Mouse (Mus musculus) intestine, embryonic 16.5 days (tissue): ENCODE measurements around the gene Vmn1r137. TPM values are rescaled to one million over a fixed set of nuclear protein-coding genes. Genes with fewer than 3 reads are reported as not detected.
"Not testable (repeated sequence)": the region's sequence is repeated elsewhere in the genome, so short reads cannot be mapped to it uniquely, and the experiment has no call there.

ENCODE experiments used
- ATAC-seq: fragments of 200-750 bp; cut with Nextera tagmentation; 2 replicates; pipeline ENCODE4 v1.8.0; 2017; ENCODE audit warnings: moderate TSS enrichment, moderate library complexity
- H3K27ac ChIP-seq: fragments of 300-500 bp; sonication (generic); 2 replicates; pipeline ENCODE4 v1.5.1; 2014; ENCODE audit warnings: mild to moderate bottlenecking, low read length
- H3K27me3 ChIP-seq: fragments of 300-500 bp; sonication (generic); replicated peaks from 2 replicates; pipeline ENCODE4 v1.6.1; 2014; ENCODE audit warnings: low read length, control low read depth, mixed read lengths; ENCODE audit not compliant: control insufficient read depth, insufficient read depth
- H3K36me3 ChIP-seq: fragments of 300-500 bp; sonication (generic); 2 replicates; pipeline ENCODE4 v1.6.1; 2014; ENCODE audit warnings: low read length, control low read depth; ENCODE audit not compliant: control insufficient read depth, insufficient read depth
- H3K4me1 ChIP-seq: fragments of 300-500 bp; sonication (generic); 2 replicates; pipeline ENCODE4 v1.6.1; 2014; ENCODE audit warnings: low read length, control low read depth, mixed read lengths; ENCODE audit not compliant: control insufficient read depth, insufficient read depth
- H3K4me2 ChIP-seq: fragments of 300-500 bp; sonication (generic); 2 replicates; pipeline ENCODE4 v1.6.1; 2014; ENCODE audit warnings: low read depth, low read length, control low read depth
- H3K4me3 ChIP-seq: fragments of 300-500 bp; sonication (generic); 2 replicates; pipeline ENCODE4 v1.5.1; 2014; ENCODE audit warnings: mild to moderate bottlenecking, low read length
- H3K9ac ChIP-seq: fragments of 300-500 bp; sonication (generic); 2 replicates; pipeline ENCODE4 v1.6.1; 2014; ENCODE audit warnings: low read depth, low read length
- H3K9me3 ChIP-seq: fragments of 300-500 bp; sonication (generic); 2 replicates; pipeline ENCODE4 v1.6.1; 2016; ENCODE audit warnings: low read length, control low read depth; ENCODE audit not compliant: control insufficient read depth
- WGBS: fragments of 180-500 bp; shearing (Covaris S2); extraction: QIAGEN DNeasy Blood & Tissue Kit; methylation state at CpG from one replicate; pipeline ENCODE4 v1.1.7; 2014; 5-methylcytosine and 5-hydroxymethylcytosine counted together
- polyA plus RNA-seq: library from polyadenylated mRNA; unstranded; fragments of >200 nt; fragmentation: Nextera tagmentation; extraction: Ambion mirVana; gene quantifications from 2 replicates; pipeline ENCODE4 v1.2.1, GENCODE M21; 2015

The Vmn1r137 gene
- polyA plus RNA-seq: not detected in 2 replicates

- not testable (repeated sequence) for H3K9me3 ChIP-seq, H3K27me3 ChIP-seq, H3K27ac ChIP-seq, H3K9ac ChIP-seq, H3K36me3 ChIP-seq, ATAC-seq, H3K4me3 ChIP-seq, H3K4me2 ChIP-seq, H3K4me1 ChIP-seq
- no CpG with 5 or more reads among the region's 3 CpGs for WGBS
Observed at GRCm38 (mm10) chr7:21994287-21994686, at the start of gene Vmn1r137. Vmn1r137 (plus strand) TSS chr7:21994587.

- not testable (repeated sequence) for H3K36me3 ChIP-seq, H3K27me3 ChIP-seq, H3K4me1 ChIP-seq, H3K4me3 ChIP-seq, H3K9ac ChIP-seq, ATAC-seq, H3K27ac ChIP-seq, H3K4me2 ChIP-seq, H3K9me3 ChIP-seq
- WGBS: no CpG with 5 or more reads among the region's 2 CpGs
Observed at GRCm38 (mm10) chr7:22028797-22029196, 34.4 kb downstream of the Vmn1r137 start, which contains the start of gene Vmn1r138. Vmn1r138 (minus strand) TSS chr7:22028897.

Other genes starting within 250 kb of the Vmn1r137 start
- gene Gm4175, start 233.1 kb upstream of the Vmn1r137 start, polyA plus RNA-seq: not detected in 2 replicates
- gene Gm4177, start 197.9 kb upstream of the Vmn1r137 start, polyA plus RNA-seq: not detected in 2 replicates
- gene Vmn1r135, start 162.2 kb upstream of the Vmn1r137 start, polyA plus RNA-seq: not detected in 2 replicates
- not detected in 2 replicates for gene Gm5725, start 150.3 kb upstream of the Vmn1r137 start, polyA plus RNA-seq
- not detected in 2 replicates for gene Gm5891, start 73.3 kb upstream of the Vmn1r137 start, polyA plus RNA-seq
- gene Vmn1r138, start 34.3 kb downstream of the Vmn1r137 start, polyA plus RNA-seq: not detected in 2 replicates
- gene Gm6176, start 61.7 kb downstream of the Vmn1r137 start, polyA plus RNA-seq: not detected in 2 replicates
- gene Vmn1r139, start 74.5 kb downstream of the Vmn1r137 start, polyA plus RNA-seq: not detected in 2 replicates
- gene Gm16451, start 123.7 kb downstream of the Vmn1r137 start, polyA plus RNA-seq: not detected in 2 replicates
- gene Gm10666, start 140.2 kb downstream of the Vmn1r137 start, polyA plus RNA-seq: not detected in 2 replicates
- gene Vmn1r142, start 169.4 kb downstream of the Vmn1r137 start, polyA plus RNA-seq: not detected in 2 replicates
- gene Vmn1r143, start 194.8 kb downstream of the Vmn1r137 start, polyA plus RNA-seq: not detected in 2 replicates
- not detected in 2 replicates for gene Gm8653, start 206.7 kb downstream of the Vmn1r137 start, polyA plus RNA-seq
- not detected in 2 replicates for gene Gm8453, start 234.9 kb downstream of the Vmn1r137 start, polyA plus RNA-seq